Mouse (Mus musculus): ENCODE data around the gene Rfk. TPM values are rescaled to one million over a fixed set of nuclear protein-coding genes. Genes with fewer than 3 reads are reported as not detected.

Gene Rfk
- 89.0 and 93.8 TPM in 2 replicates for polyA plus RNA-seq (2016; fragmentation: Nextera tagmentation; extraction: Ambion mirVana)

GRCm38 (mm10) chr19:17393841-17394591, at the start of gene Rfk:
Rfk (plus strand) TSS chr19:17394043.
- peak within 1 kb of the TSS; percentile 76 for H3K27ac ChIP-seq
- no peaks in the 10 kb centered on the region; the same call in 1 of the 2 replicates for H3K4me1 ChIP-seq
- H3K27me3 ChIP-seq, result peaks cover 3% of the 10 kb centered on the region; the same call in 1 of the 2 replicates
- WGBS, result under 1% methylated on average over 82 of the region's 83 CpGs
- H3K9me3 ChIP-seq (replicated peaks), result no peaks in the 10 kb centered on the region
- H3K4me3 ChIP-seq, result peak within 1 kb of the TSS; percentile 92
- H3K9ac ChIP-seq, result peak within 1 kb of the TSS; percentile 86
- H3K4me2 ChIP-seq (replicated peaks), result peak within 1 kb of the TSS; percentile 62
- no peaks in the 10 kb centered on the region for H3K36me3 ChIP-seq
- ATAC-seq (ENCODE audit: low FRiP score), result peak; percentile 98

DNA sequence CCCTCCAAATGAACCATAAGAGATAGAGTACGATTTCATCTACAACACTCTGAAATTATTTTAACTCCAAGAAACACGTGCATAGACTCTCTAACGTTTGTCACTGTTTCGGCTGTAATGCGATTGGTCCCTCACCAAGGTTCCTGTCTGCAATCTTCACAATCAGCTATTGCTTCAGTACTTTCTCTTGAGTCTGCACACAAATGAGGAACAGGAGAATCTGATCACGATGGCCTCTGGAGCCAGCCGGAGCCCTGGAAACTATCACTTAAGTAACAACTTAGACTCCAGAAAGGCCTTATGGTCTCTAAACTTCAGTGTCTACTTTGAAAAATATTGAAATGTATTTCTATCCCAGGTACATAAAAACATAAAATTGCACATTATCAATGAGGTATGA, 49.0 kb upstream of the Rfk start:
- H3K9me3 ChIP-seq (replicated peaks), result no peaks in the 10 kb centered on the region
- no peak overlapping the region for H3K9ac ChIP-seq
- 92% methylated on average over 7 of the region's 7 CpGs for WGBS
- no peak overlapping the region for H3K27ac ChIP-seq
- H3K4me2 ChIP-seq (replicated peaks), result no peak overlapping the region
- no peak overlapping the region for H3K4me3 ChIP-seq
- ATAC-seq (ENCODE audit: low FRiP score), result no peak
- no peaks in the 10 kb centered on the region for H3K36me3 ChIP-seq
- no peaks in the 10 kb centered on the region for H3K4me1 ChIP-seq
- no peaks in the 10 kb centered on the region for H3K27me3 ChIP-seq

GRCm38 (mm10) chr19:17346716-17347474, 46.9 kb upstream of the Rfk start:
- no peaks in the 10 kb centered on the region for H3K36me3 ChIP-seq
- H3K27me3 ChIP-seq, result no peaks in the 10 kb centered on the region
- H3K4me2 ChIP-seq (replicated peaks), result no peak overlapping the region
- 92% methylated on average over 3 of the region's 3 CpGs for WGBS
- no peak for ATAC-seq (ENCODE audit: low FRiP score)
- no peak overlapping the region for H3K9ac ChIP-seq
- no peak overlapping the region for H3K4me3 ChIP-seq
- no peaks in the 10 kb centered on the region for H3K9me3 ChIP-seq (replicated peaks)
- H3K27ac ChIP-seq, result no peak overlapping the region
- no peaks in the 10 kb centered on the region for H3K4me1 ChIP-seq

GRCm38 (mm10) chr19:17347852-17348251, 46.0 kb upstream of the Rfk start:
- no peak overlapping the region for H3K27ac ChIP-seq
- no peaks in the 10 kb centered on the region for H3K27me3 ChIP-seq
- no peak overlapping the region for H3K4me3 ChIP-seq
- no peaks in the 10 kb centered on the region for H3K4me1 ChIP-seq
- no peak overlapping the region for H3K4me2 ChIP-seq (replicated peaks)
- H3K9ac ChIP-seq, result no peak overlapping the region
- ATAC-seq (ENCODE audit: low FRiP score), result no peak
- no peaks in the 10 kb centered on the region for H3K36me3 ChIP-seq
- no peaks in the 10 kb centered on the region for H3K9me3 ChIP-seq (replicated peaks)
- WGBS, result 89% methylated on average over 2 of the region's 2 CpGs

DNA sequence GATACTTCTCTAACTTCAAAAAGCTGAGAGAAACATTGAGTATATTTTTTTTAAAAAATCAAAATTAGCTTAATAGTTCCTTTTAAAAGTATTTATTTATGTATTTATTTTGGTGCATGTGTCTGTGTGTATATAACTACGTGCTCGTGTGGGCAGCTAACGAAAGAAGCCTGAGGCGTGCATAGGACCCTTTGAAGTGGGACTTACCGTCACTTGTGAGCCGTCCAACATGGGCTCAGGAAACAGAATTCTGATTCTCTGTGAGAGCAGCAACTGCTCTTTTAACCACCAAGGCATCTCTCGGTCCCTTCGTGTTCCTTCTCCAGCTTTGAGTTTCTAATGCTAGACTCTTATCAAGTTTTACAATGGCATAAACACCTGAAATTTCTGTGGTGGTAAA, 40.1 kb upstream of the Rfk start:
- Histone ChIP-seq H3K27ac (no peak overlapping the region), H3K9me3 (replicated peaks) (no peaks in the 10 kb centered on the region), H3K4me1 (peaks cover 11% of the 10 kb centered on the region), H3K36me3 (no peaks in the 10 kb centered on the region), H3K4me2 (replicated peaks) (no peak overlapping the region), H3K4me3 (no peak overlapping the region), H3K27me3 (peaks cover 22% of the 10 kb centered on the region), H3K9ac (no peak overlapping the region)
- 78% methylated on average over 8 of the region's 8 CpGs for WGBS
- ATAC-seq (ENCODE audit: low FRiP score), result no peak

DNA sequence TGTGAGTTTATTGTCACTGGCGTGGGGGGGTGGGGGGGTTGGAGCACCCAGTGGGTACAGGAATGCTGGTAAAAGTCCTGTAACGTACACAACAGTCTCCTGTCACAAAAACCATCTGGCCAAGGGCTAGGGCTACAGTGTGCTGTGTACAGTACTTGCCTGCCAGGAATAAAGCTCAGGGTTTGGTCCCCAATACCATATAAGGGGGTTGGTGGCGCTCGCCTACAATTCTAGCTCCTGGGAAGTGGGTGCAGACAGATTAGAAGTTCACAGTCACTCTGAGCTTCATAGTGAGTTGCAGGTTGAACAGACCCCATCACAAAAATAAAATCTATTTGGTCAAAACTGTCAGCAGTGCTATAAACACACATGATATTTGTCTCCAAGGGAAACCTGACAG, 39.5 kb upstream of the Rfk start:
- no peak overlapping the region for H3K4me3 ChIP-seq
- WGBS, result 70% methylated on average over 4 of the region's 4 CpGs
- no peak for ATAC-seq (ENCODE audit: low FRiP score)

GRCm38 (mm10) chr19:17354797-17355196, 39.0 kb upstream of the Rfk start:
- Histone ChIP-seq H3K4me1 (peaks cover 11% of the 10 kb centered on the region), H3K27me3 (peaks cover 22% of the 10 kb centered on the region), H3K36me3 (no peaks in the 10 kb centered on the region), H3K4me3 (no peak overlapping the region), H3K4me2 (replicated peaks) (no peak overlapping the region), H3K27ac (no peak overlapping the region; the same call in 1 of the 2 replicates), H3K9ac (no peak overlapping the region), H3K9me3 (replicated peaks) (no peaks in the 10 kb centered on the region)
- ATAC-seq (ENCODE audit: low FRiP score), result no peak
- WGBS, result 64% methylated on average over 4 of the region's 4 CpGs

More for the DNA sequence above, 39.5 kb upstream of the Rfk start:
- H3K9ac ChIP-seq, result no peak overlapping the region
- H3K27me3 ChIP-seq, result peaks cover 22% of the 10 kb centered on the region
- H3K4me1 ChIP-seq, result peaks cover 11% of the 10 kb centered on the region
- no peaks in the 10 kb centered on the region for H3K9me3 ChIP-seq (replicated peaks)
- no peaks in the 10 kb centered on the region for H3K36me3 ChIP-seq
- no peak overlapping the region for H3K4me2 ChIP-seq (replicated peaks)
- no peak overlapping the region for H3K27ac ChIP-seq

DNA sequence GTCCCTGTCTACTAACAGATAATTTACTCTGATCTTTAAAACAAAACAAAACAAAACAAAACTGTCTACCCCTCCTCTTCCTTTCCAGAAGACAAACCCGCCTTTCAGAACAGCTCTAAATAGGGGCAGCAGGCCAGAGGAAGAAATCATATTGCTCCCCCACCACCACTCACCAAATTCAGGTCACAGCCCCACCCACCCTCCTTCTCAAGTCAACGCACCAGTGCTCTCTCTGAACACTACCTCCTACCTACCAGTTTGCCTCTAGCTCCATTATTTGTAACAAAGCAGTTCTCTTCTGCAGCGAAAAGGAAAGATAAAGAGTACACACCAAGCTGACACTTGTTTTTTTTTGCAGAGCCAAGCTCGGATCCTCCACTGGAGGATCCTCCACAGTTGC, 38.5 kb upstream of the Rfk start:
- 29% methylated on average over 4 of the region's 4 CpGs for WGBS
- H3K4me1 ChIP-seq, result peaks cover 11% of the 10 kb centered on the region
- no peaks in the 10 kb centered on the region for H3K36me3 ChIP-seq
- peak overlapping the region; percentile 73 for H3K4me2 ChIP-seq (replicated peaks)
- H3K27me3 ChIP-seq, result peaks cover 22% of the 10 kb centered on the region
- no peak overlapping the region for H3K9ac ChIP-seq
- H3K4me3 ChIP-seq, result peak overlapping the region; percentile 40; the same call in 1 of the 2 replicates
- H3K9me3 ChIP-seq (replicated peaks), result no peaks in the 10 kb centered on the region
- ATAC-seq (ENCODE audit: low FRiP score), result no peak
- no peak overlapping the region for H3K27ac ChIP-seq

DNA sequence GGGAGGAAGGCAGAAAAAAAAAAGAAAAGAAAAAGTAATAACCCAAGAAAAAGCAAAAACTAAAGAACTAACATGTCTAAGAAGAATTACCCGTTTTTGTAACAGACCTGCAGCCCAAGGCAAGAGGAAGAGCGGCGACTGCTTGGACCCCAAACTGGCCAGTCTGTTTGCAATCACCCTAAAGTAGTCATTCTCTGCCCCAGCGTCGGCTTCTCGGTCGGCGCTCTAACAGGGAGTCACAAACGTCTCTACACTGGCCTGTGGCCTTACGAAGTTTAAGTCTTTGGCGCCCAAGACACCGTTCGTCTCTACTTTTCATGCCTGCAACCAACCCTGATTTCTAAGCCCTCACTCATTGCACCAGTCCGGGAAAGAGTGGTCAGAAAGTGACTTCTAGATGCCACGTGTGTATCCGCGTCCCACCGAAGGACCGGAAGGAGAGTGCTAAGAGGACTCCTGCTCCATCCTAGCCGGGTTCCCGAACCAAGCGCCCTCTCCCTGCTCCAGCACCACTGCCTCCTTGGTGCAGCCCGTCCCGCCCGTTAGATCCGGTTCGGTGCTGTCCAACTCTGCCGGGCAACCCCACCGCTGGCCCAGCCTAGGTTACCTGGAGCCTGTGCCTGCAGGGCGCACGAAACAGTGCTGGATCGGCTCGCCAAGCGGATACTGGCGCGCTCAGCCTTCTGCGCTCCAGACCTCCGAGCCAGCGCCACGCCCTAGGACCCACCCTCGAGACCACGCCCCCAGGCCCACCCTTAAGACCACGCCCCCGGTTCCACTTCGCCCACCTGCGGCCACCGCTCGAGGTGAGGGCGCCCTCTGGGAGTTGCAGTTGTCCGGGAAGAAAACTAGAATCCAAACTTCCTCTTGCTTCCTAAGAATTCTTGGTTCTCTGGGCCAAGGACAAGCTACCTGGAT, 37.6 kb upstream of the Rfk start:
- Histone ChIP-seq H3K4me3 (peak overlapping the region; percentile 40), H3K4me2 (replicated peaks) (peak overlapping the region; percentile 73), H3K27ac (no peak overlapping the region), H3K9ac (peak overlapping the region; percentile 39; the same call in 1 of the 2 replicates), H3K27me3 (peaks cover 22% of the 10 kb centered on the region), H3K9me3 (replicated peaks) (no peaks in the 10 kb centered on the region), H3K36me3 (no peaks in the 10 kb centered on the region), H3K4me1 (peaks cover 11% of the 10 kb centered on the region)
- ATAC-seq (ENCODE audit: low FRiP score), result peak; percentile 73; the same call in 1 of the 2 replicates
- WGBS, result 1% methylated on average over 50 of the region's 50 CpGs

- Histone ChIP-seq H3K27ac (no peak overlapping the region), H3K4me1 (peaks cover 11% of the 10 kb centered on the region), H3K27me3 (peaks cover 22% of the 10 kb centered on the region), H3K36me3 (no peaks in the 10 kb centered on the region), H3K9me3 (replicated peaks) (no peaks in the 10 kb centered on the region), H3K4me3 (no peak overlapping the region), H3K4me2 (replicated peaks) (peak overlapping the region; percentile 73; the same call in 1 of the 2 replicates), H3K9ac (no peak overlapping the region)
- 72% methylated on average over 6 of the region's 6 CpGs for WGBS
- no peak for ATAC-seq (ENCODE audit: low FRiP score)
These were observed 36.9 kb upstream of the Rfk start for GRCm38 (mm10) chr19:17356932-17357331.

GRCm38 (mm10) chr19:17357391-17357790, 36.5 kb upstream of the Rfk start:
- peaks cover 22% of the 10 kb centered on the region for H3K27me3 ChIP-seq
- no peak for ATAC-seq (ENCODE audit: low FRiP score)
- peaks cover 11% of the 10 kb centered on the region for H3K4me1 ChIP-seq
- H3K4me3 ChIP-seq, result no peak overlapping the region
- H3K9ac ChIP-seq, result no peak overlapping the region
- WGBS, result 35% methylated on average over 3 of the region's 3 CpGs
- H3K4me2 ChIP-seq (replicated peaks), result no peak overlapping the region
- H3K27ac ChIP-seq, result no peak overlapping the region
- H3K36me3 ChIP-seq, result no peaks in the 10 kb centered on the region
- H3K9me3 ChIP-seq (replicated peaks), result no peaks in the 10 kb centered on the region

Measured in hindbrain, embryonic 12.5 days (tissue).